Mouse (Mus musculus): ENCODE measurements around the gene Hist1h4f. TPM values are rescaled to one million over a fixed set of nuclear protein-coding genes. Genes with fewer than 3 reads are reported as not detected.
"Not testable (repeated sequence)": the region's sequence is repeated elsewhere in the genome, so short reads cannot be mapped to it uniquely, and the experiment has no call there.

The Hist1h4f gene
- polyA plus RNA-seq, 1 experiment from 2014 or later, result 1.1 TPM

DNA sequence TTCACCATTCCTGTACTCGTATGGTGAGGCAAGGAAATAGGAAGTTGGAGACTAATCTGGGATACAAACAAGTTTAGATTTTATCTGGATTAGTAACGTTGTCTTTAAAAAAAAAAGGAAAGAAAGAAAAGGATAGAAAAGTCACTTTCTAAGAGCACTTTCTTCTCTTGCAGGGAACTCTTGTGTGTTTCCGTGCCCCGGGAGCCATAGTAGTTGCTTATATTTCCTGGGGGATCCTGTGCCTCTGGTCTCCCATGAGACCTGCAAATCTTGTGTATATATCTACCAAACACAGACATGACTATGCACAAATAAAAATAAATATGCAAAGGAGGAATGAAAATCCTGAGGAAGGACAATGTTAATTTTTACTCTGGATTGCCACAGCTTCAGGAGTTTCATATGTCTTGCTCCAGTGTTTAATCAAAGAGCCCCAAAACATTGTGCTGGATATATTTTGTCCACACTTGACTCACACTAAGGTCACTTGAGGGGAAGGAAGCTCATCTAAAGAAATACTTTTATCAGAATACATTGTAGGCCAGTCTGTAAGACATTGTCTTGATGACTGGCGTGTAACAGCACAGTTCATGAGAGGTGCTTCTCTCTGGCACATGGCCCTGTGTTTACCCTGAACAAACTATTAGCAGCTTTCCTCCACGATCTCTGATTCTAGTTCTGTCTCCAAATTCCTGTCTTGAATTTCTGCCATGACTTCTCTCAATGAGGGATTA, 25.6 kb upstream of the Hist1h4f start:
- Histone ChIP-seq H3K27ac (ENCODE audit: low read depth, low read length) (peak overlapping the region; percentile 78), H3K36me3 (ENCODE audit: control insufficient read depth, insufficient read depth, low read length) (no peaks in the 10 kb centered on the region), H3K9me3 (ENCODE audit: control insufficient read depth, low read length) (no peaks in the 10 kb centered on the region), H3K4me3 (ENCODE audit: low read length) (peak overlapping the region; percentile 54), H3K27me3 (ENCODE audit: control insufficient read depth, insufficient read depth, low read length) (no peaks in the 10 kb centered on the region), H3K9ac (ENCODE audit: low read depth, low read length) (peak overlapping the region; percentile 80; the same call in 1 of the 2 replicates), H3K4me1 (ENCODE audit: control insufficient read depth, insufficient read depth, low read length) (0 out of 2 replicates have a peak, but pooled peaks cover 11% of the 10 kb centered on the region), H3K4me2 (replicated peaks; ENCODE audit: low read depth, low read length) (peak overlapping the region; percentile 60)
- ATAC-seq (ENCODE audit: low FRiP score, low TSS enrichment), result no peak
- WGBS, result 43% methylated on average over 6 of the region's 6 CpGs

DNA sequence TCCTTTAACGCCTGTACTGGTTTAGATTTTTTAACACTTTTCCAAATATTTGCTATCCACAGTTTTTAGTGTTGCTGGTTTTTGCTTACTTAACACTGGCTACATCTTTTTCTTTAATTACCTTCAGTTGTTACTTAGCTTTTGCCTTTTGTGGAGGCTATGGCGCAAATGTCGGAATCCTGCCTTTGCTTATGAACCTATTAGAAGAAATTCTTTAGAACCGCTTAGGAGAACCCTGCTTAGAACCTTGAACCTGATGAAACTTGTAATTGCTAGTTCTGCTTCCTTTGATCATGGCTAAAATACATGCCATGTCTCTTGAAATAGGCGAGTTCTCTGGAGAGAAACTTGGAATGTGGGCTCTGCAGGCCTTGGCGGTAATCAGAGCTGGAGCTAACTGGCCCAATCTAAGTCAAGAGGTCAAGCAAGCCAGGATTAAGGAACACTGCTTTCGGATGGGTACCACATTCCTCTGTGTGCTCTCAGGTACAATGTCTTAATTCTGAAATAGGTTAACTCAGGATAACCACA, 25.0 kb upstream of the Hist1h4f start:
- no peaks in the 10 kb centered on the region for H3K9me3 ChIP-seq (ENCODE audit: control insufficient read depth, low read length)
- 6% methylated on average over 7 of the region's 7 CpGs for WGBS
- peak overlapping the region; percentile 60 for H3K4me2 ChIP-seq (replicated peaks; ENCODE audit: low read depth, low read length)
- H3K4me3 ChIP-seq (ENCODE audit: low read length), result peak overlapping the region; percentile 54
- no peaks in the 10 kb centered on the region for H3K36me3 ChIP-seq (ENCODE audit: control insufficient read depth, insufficient read depth, low read length)
- peak overlapping the region; percentile 78 for H3K27ac ChIP-seq (ENCODE audit: low read depth, low read length)
- 0 out of 2 replicates have a peak, but pooled peaks cover 11% of the 10 kb centered on the region for H3K4me1 ChIP-seq (ENCODE audit: control insufficient read depth, insufficient read depth, low read length)
- no peak for ATAC-seq (ENCODE audit: low FRiP score, low TSS enrichment)
- peak overlapping the region; percentile 80 for H3K9ac ChIP-seq (ENCODE audit: low read depth, low read length)
- no peaks in the 10 kb centered on the region for H3K27me3 ChIP-seq (ENCODE audit: control insufficient read depth, insufficient read depth, low read length)

DNA sequence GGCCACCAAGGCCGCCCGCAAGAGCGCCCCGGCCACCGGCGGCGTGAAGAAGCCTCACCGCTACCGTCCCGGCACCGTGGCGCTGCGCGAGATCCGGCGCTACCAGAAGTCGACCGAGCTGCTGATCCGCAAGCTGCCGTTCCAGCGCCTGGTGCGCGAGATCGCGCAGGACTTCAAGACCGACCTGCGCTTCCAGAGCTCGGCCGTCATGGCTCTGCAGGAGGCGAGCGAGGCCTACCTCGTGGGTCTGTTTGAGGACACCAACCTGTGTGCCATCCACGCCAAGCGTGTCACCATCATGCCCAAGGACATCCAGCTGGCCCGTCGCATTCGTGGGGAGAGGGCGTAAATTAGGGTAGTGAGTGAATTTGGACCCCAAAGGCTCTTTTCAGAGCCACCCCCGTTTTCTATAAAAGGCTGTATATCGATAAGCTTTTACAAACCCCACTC, 24.4 kb upstream of the Hist1h4f start:
- WGBS, result 0% methylated on average over 8 of the region's 40 CpGs
- H3K4me1 ChIP-seq (ENCODE audit: control insufficient read depth, insufficient read depth, low read length); H3K36me3 ChIP-seq (ENCODE audit: control insufficient read depth, insufficient read depth, low read length); H3K27me3 ChIP-seq (ENCODE audit: control insufficient read depth, insufficient read depth, low read length); H3K9me3 ChIP-seq (ENCODE audit: control insufficient read depth, low read length); ATAC-seq (ENCODE audit: low FRiP score, low TSS enrichment): not testable (repeated sequence)
- peak overlapping the region; percentile 80 for H3K9ac ChIP-seq (ENCODE audit: low read depth, low read length)
- peak overlapping the region; percentile 60 for H3K4me2 ChIP-seq (replicated peaks; ENCODE audit: low read depth, low read length)
- H3K27ac ChIP-seq (ENCODE audit: low read depth, low read length), result peak overlapping the region; percentile 78
- peak overlapping the region; percentile 54 for H3K4me3 ChIP-seq (ENCODE audit: low read length)

DNA sequence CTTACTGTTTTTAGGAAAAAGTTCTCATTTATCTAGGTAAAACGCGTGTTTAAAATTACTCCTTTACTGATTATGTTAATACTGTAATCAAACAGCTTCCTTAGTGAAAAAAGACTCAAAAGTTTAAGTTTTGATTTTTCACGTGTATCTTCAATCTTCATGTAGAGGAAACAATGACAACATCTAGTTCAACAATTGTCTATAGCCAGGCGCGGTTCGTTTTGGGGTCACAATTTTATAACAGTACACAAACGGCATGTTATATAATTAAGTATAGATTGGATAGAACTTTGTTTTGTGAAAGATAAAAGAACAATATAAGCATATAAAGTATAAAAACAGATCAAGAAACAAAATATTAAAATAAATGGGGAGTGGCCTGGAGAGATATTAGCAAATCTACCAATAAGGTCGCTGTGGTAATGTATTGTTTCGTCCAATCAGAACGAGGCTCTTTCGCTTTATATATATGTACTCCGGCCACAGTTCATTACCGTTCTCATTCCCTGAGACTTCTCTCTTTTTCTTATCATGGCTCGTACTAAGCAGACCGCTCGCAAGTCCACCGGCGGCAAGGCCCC, 23.9 kb upstream of the Hist1h4f start, which contains the start of gene Hist1h3d:
Hist1h3d (plus strand) TSS at position 493 of the 581 bp plus-strand sequence.
- Histone ChIP-seq H3K4me3 (ENCODE audit: low read length) (peak within 1 kb of the TSS; percentile 54), H3K9me3 (ENCODE audit: control insufficient read depth, low read length) (no peaks in the 10 kb centered on the region), H3K4me2 (replicated peaks; ENCODE audit: low read depth, low read length) (peak within 1 kb of the TSS; percentile 60), H3K27ac (ENCODE audit: low read depth, low read length) (peak within 1 kb of the TSS; percentile 94), H3K36me3 (ENCODE audit: control insufficient read depth, insufficient read depth, low read length) (no peaks in the 10 kb centered on the region), H3K27me3 (ENCODE audit: control insufficient read depth, insufficient read depth, low read length) (no peaks in the 10 kb centered on the region), H3K9ac (ENCODE audit: low read depth, low read length) (peak within 1 kb of the TSS; percentile 80), H3K4me1 (ENCODE audit: control insufficient read depth, insufficient read depth, low read length) (0 out of 2 replicates have a peak, but pooled peaks cover 6% of the 10 kb centered on the region)
- peak; percentile 66 for ATAC-seq (ENCODE audit: low FRiP score, low TSS enrichment)
- under 1% methylated on average over 18 of the region's 18 CpGs for WGBS

DNA sequence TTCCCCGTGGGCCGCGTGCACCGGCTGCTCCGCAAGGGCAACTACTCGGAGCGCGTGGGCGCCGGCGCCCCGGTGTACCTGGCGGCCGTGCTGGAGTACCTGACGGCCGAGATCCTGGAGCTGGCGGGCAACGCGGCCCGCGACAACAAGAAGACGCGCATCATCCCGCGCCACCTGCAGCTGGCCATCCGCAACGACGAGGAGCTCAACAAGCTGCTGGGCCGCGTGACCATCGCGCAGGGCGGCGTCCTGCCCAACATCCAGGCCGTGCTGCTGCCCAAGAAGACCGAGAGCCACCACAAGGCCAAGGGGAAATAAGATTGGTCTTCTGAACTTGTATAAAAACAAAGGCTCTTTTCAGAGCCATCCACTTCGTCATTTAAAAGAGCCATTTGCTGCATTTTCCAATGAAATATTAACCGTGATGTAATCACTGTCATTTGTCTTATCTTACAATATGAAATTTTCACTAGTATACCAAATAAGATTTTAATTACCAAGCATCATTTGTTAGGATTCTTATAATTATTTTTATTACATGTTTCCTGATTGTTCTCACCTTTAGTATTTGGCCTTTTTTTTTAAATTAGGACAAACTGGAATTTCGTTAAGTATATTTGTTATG, 23.2 kb upstream of the Hist1h4f start:
- not testable (repeated sequence) for H3K4me1 ChIP-seq (ENCODE audit: control insufficient read depth, insufficient read depth, low read length); H3K9me3 ChIP-seq (ENCODE audit: control insufficient read depth, low read length); H3K36me3 ChIP-seq (ENCODE audit: control insufficient read depth, insufficient read depth, low read length); H3K27me3 ChIP-seq (ENCODE audit: control insufficient read depth, insufficient read depth, low read length); ATAC-seq (ENCODE audit: low FRiP score, low TSS enrichment)
- H3K9ac ChIP-seq (ENCODE audit: low read depth, low read length), result peak overlapping the region; percentile 82
- peak overlapping the region; percentile 94 for H3K27ac ChIP-seq (ENCODE audit: low read depth, low read length)
- H3K4me2 ChIP-seq (replicated peaks; ENCODE audit: low read depth, low read length), result peak overlapping the region; percentile 46
- WGBS, result 4% methylated on average over 7 of the region's 39 CpGs
- peak overlapping the region; percentile 54 for H3K4me3 ChIP-seq (ENCODE audit: low read length)

DNA sequence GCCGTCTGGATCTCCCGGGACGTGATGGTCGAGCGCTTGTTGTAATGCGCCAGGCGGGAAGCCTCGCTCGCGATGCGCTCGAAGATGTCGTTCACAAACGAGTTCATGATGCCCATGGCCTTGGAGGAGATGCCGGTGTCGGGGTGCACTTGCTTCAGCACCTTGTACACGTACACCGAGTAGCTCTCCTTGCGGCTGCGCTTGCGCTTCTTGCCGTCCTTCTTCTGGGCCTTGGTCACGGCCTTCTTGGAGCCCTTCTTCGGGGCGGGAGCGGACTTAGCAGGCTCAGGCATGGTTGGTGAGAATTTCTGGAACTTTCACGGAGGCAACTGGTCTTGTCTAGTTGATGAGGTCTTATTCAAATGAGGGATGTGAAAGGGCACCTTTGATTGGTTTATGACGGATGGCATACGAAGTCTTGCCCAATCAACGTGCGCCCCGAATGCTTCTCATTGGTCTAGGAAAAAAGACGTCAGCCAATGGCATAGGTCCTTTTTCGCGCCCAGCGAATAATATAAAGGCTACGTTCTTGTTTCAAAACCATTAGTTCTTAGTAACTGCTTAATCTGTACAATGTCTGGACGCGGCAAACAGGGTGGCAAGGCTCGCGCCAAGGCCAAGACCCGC, 22.6 kb upstream of the Hist1h4f start, which contains the start of the genes Hist1h2bf and Hist1h2ad:
Hist1h2bf (minus strand) TSS at position 299 of the 627 bp plus-strand sequence.
Hist1h2ad (plus strand) TSS at position 484 of the 627 bp plus-strand sequence.
- not testable (repeated sequence) for H3K27me3 ChIP-seq (ENCODE audit: control insufficient read depth, insufficient read depth, low read length); H3K4me1 ChIP-seq (ENCODE audit: control insufficient read depth, insufficient read depth, low read length); H3K36me3 ChIP-seq (ENCODE audit: control insufficient read depth, insufficient read depth, low read length); H3K9me3 ChIP-seq (ENCODE audit: control insufficient read depth, low read length)
- under 1% methylated on average over 30 of the region's 42 CpGs for WGBS
- ATAC-seq (ENCODE audit: low FRiP score, low TSS enrichment), result peak; percentile 92
- Histone ChIP-seq H3K4me3 (ENCODE audit: low read length) (peak within 1 kb of the TSS; percentile 54), H3K27ac (ENCODE audit: low read depth, low read length) (peak within 1 kb of the TSS; percentile 94), H3K9ac (ENCODE audit: low read depth, low read length) (peak within 1 kb of the TSS; percentile 82), H3K4me2 (replicated peaks; ENCODE audit: low read depth, low read length) (peak within 1 kb of the TSS; percentile 69)

DNA sequence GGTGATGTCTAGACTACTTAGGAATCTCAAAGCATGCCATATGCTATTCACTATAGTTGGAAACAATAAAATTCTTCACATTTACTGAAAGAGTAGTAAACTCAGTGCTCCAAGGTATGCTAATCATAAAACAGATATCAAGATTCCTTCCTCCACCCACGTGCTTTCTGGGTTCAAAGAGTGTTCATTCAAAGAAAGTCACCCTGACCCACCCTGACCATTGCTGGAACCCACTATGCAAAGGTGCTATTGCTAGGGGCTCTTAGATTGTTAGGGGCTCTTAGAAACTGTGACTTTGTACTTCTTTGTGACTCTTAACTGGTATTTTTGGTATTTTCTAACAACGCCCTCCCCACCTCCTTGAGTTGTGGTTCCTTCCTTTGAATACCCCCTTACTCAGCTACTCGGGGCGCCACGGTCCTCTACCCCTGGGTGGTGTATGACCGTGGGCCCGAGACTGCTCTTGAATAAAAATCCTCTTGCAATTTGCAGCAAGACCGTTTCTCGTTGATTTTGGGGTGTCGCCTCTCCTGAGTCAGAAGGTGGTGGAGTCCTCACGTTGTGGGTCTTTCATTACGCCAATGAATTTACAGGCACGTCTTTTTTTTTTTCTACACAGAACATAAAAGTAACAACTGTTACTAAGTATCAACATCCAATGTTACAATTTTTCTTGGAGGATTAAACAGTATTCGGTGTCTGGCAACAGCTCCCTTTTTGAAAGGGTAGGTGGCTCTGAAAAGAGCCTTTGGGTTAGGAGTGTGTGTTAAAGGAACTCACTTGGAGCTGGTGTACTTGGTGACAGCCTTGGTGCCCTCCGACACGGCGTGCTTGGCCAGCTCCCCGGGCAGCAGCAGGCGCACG, 21.8 kb upstream of the Hist1h4f start:
- H3K36me3 ChIP-seq (ENCODE audit: control insufficient read depth, insufficient read depth, low read length); H3K4me1 ChIP-seq (ENCODE audit: control insufficient read depth, insufficient read depth, low read length); H3K27me3 ChIP-seq (ENCODE audit: control insufficient read depth, insufficient read depth, low read length); H3K9me3 ChIP-seq (ENCODE audit: control insufficient read depth, low read length); ATAC-seq (ENCODE audit: low FRiP score, low TSS enrichment): not testable (repeated sequence)
- Histone ChIP-seq H3K4me3 (ENCODE audit: low read length) (peak overlapping the region; percentile 43), H3K27ac (ENCODE audit: low read depth, low read length) (peak overlapping the region; percentile 92), H3K4me2 (replicated peaks; ENCODE audit: low read depth, low read length) (peak overlapping the region; percentile 69), H3K9ac (ENCODE audit: low read depth, low read length) (peak overlapping the region; percentile 82)
- 12% methylated on average over 17 of the region's 20 CpGs for WGBS

Measured in kidney, embryonic 14.5 days (tissue).